Mouse (Mus musculus) frontal cortex, adult 2 months (tissue): ENCODE data around the gene Pltp. TPM values are rescaled to one million over a fixed set of nuclear protein-coding genes. Genes with fewer than 3 reads are reported as not detected.

Source experiments
- DNase-seq, 2 experiments: peaks; one replicate each; pipeline ENCODE4 v3.0.0; 2022; ENCODE audit warnings: low spot score in 1 of 2; ENCODE audit errors: extremely low spot score in 1 of 2
- polyA plus RNA-seq: library from polyadenylated mRNA; depleted of rRNA; stranded (reverse); fragments of >200 nt; gene quantifications from 2 replicates; pipeline ENCODE4 v1.2.3, GENCODE M21; 2012; rRNA removed

Pltp gene
- polyA plus RNA-seq: 154 and 170 TPM in 2 replicates

DNA sequence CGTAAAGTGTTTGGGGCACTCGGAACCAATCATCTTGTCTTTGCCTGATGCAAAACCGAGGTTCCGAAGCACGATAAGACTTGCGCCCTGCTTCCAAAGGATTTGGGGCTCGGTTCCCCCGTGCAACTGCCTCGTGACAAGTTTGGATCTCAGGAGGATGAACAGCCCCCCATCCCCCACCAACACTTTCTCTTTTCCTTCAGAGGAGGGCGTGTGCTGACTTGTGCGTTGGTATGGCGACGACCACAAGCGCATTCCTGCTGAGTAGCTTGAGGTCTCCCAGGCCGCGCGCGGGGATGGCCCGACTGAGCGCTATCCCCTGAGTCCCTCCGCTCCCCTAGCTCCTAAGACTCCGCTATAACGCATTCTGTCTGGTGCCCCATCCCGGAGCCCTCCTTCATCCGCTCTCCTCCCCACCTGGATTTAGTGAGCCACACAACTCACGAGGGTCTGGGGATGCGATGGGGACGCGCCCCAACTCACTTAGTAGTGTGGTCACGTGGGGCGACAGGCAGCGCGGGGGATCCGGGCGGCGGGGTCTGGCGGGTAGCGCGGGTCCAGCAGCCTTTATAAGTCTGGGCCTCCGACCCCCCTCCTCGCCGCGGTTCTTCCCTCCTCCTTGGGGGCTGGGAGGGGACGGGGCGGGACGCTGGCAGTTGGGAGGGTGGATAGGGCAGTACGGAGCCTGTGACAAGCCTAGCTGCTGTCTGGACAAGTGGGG is at the start of gene Pltp:
Pltp (minus strand) TSS at position 611 of the 721 bp plus-strand sequence.
- peak in 1 of 2 experiments; percentile 40 for DNase-seq

- no peak for DNase-seq
Measured at GRCm38 (mm10) chr2:164906071-164906470, 48.6 kb upstream of the Pltp start.

DNA sequence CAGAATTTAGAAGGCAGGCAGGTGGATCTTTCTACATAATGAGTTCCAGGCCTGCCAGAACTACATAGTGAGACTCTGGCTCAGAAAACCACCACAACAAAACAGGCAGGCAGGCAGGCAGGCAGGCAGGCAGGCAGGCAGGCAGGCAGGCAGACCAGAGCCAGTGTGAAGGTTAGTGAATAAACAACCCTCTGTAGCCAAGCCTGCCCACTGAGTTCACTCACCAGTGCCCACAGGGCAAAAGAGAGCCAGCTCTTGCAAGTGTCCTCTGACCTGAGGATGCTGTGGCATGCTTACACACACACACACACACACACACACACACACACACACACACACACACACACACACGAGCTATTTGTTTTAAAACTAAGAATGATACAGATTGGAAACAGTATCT is 46.0 kb upstream of the Pltp start:
- no peak for DNase-seq

DNA sequence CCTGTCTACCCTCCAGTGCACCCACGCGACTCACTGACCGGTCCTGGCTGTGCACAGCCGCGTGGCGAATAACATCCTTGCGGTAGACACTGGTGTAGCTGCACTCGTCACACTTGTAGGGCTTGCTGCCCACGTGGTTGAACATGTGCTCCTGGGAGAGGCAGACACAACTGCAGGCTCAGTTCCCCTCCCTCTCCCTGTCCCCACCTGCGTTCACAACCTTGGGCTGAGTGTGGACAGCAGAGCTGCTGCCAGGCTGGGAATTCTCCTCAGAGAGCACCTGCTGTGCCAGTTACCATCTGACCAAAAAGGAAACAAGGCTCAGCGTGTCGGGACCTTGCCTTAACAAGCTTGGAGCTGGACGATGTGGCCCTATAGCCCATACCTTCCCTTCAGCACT is 43.9 kb upstream of the Pltp start:
- DNase-seq: no peak

DNA sequence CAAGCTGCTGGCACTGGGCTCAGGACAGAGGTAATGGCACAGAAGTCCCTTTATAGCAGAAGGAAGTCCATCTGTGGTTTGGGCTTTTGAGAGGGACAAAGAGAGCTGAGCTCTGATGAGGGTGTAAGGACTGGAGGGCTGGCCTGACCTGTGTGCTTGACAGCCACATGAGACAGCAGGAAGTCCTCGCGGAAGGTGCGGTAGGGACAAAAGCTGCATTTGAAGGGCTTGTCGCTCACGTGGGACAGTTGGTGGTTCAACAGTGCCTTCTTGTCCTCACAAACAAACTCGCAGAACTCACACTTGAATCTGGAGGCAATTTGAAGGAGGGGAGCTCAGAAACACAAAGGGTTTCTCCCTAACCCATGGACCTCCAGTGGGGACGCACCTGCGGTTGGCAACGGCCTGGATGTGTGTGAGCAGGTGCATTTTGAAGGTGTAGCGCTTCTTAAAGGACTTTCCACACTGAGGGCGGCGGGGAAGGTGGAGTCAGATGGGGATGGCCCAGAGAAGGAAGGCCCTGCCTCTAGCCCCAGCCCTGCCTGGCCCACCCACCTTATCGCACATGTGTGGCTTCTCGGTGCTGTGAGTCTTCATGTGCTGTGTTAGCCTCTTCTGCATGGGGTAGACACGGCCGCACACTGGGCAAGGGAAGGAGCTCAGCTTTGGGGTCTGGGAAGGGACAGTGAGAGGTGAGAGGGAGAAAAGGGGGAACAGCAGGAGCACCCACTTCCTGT is 42.4 kb upstream of the Pltp start:
- DNase-seq: no peak

DNA sequence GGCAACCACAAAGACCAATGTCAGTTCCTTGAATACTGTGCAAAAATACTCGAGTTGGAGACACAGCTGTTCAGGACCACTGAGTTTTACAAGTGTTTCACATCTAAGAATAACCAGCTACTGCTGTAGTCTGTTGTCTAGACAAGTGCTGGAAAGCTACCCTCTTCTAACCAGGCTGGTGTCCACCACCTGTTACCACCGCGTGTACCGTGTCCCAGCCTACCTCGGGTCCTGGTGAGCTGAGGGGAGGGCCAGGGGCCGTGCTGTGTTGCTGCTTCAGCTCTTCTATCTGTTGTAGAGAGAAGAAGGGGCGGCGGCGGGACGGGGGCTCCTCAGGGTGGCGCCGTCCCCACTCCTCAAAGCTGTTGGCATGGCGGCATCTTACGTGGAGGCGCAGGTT is 41.5 kb upstream of the Pltp start:
- no peak for DNase-seq

DNA sequence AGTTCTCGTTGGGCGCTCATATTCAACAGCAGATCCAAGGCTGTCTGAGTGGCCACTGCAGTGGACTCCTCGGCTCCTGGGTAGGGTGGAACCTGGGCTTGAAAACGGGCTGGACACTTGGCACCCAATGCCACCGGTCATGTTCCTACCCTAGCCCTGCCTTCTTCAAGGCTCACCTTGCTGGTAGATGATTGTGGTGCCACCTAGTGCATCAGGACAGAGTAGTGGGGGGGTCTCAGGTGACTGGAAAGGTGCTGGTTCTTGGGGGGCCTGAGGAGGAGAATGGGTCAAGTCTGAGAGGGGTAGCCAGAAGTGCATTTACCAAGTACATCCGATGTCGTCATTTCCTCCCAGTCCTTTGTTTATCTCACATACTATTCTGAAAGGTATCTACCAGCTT is 40.5 kb upstream of the Pltp start:
- DNase-seq: no peak

GRCm38 (mm10) chr2:164895885-164896284 is 38.4 kb upstream of the Pltp start:
- no peak for DNase-seq

GRCm38 (mm10) chr2:164894644-164895043 is 37.1 kb upstream of the Pltp start:
- DNase-seq: no peak

DNA sequence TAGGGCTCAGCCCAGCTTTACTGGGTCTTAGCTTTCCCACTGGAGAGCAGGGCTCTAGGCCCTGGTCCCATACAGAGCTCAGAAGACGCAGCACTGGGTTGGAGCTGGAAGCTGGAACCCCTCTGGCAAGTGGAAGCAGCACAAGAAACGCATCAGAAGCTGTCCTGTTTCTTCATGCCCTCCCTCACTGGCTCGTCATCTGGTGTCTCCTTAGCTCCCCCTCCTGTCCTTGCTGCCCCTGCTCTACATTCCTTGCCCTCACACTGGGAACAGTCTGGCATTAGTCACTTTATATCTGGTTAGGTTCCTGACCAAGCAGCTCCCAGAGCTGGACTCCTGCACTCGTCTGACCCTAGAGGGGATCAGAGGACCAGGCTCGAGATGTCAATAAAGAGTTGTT is 36.5 kb upstream of the Pltp start:
- DNase-seq: no peak

DNA sequence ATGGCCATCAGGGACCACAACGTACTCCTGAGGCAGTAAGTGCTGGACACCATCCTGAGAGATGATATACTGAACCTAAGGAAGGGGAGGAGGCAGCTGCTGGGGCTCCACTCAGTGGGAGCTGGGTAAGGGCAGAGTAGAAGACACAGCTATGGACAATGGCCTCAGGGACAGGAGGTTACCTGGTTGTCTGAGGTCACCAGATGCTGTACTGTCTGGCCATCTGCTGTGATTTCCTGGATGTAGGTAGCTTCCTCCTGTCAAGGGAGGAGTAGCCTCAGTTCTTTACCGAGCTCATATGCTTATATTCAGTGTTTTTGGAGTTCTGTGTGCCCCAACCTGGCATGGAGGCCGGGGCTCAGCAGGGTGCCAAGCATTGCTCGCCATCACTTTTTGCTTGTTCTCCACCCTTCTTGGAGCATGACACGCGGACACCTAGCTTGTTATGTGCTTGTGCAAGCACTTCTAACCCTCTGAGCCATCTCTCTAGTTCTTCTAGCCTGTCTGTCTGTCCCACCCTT is 35.2 kb upstream of the Pltp start:
- DNase-seq: no peak

GRCm38 (mm10) chr2:164891908-164892695 is 34.6 kb upstream of the Pltp start:
- no peak for DNase-seq

- DNase-seq: no peak
Measured at GRCm38 (mm10) chr2:164891056-164891834, 33.7 kb upstream of the Pltp start.

DNA sequence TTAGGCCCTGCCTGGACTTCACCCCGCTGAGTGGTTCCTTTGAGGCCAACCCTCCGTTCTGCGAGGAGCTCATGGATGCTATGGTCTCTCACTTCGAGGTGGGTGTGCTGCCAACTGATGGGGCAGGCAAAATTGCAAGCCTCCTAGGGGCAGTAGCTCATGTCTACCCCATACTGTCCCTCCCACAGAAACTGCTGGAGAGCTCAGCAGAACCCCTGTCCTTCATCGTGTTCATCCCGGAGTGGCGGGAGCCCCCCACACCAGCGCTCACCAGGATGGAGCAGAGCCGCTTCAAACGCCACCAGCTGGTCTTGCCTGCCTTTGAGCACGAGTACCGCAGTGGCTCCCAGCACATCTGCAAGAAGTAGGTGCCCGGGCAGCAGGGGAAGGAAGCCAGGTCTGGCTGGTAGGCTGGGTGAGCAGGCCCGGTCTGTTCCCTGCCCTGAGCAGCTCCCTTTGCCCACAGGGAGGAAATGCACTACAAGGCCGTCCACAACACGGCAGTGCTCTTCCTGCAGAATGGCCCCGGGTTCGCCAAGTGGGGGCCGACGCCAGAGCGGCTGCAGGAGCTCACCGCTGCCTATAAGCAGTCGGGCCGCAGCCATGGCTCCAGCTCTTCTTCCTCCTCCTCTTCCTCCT is 33.0 kb upstream of the Pltp start:
- DNase-seq: no peak

DNA sequence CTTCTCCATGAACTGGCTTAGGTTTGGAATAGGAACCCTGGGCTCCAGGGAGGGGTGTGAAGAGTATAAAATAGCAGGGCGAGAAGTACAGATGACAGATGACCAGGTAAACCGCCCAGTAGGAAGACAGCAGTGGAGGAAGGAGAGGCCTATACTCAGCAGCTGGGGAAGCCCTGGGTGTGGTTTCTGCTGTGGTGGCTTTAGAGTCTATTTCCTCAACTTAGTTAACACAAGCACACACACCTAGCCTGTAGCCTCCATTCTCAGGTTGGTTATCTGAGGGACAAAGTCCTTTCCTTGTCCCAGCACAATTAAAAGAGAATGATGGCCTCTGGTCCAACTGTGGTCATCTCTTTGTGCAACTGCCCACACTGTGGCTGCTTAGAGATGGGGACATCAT is 32.4 kb upstream of the Pltp start:
- no peak for DNase-seq

GRCm38 (mm10) chr2:164888996-164889395 is 31.5 kb upstream of the Pltp start:
- DNase-seq: no peak

DNA sequence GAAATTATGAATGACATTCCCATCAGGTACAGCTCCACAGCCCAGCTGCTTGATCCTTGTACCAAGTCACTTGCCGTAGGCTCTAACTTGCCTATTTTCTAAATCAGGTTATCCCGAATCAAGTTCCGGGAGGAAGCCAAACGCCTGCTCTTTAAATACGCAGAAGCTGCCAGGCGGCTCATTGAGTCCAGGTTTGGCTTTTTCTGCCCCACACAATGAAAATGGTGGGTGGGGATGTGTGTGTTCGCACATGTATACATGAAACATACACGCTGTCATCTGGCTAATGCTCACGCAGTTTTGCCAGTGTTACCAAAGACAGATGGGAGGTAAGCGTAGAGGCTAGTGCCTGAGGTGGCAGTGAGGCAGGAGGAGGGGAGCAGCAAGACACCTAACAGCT is 29.1 kb upstream of the Pltp start:
- peak in 1 of 2 experiments; percentile 39 for DNase-seq

- DNase-seq: peak in 1 of 2 experiments; percentile 88
Measured at GRCm38 (mm10) chr2:164885788-164886187, 28.3 kb upstream of the Pltp start.

DNA sequence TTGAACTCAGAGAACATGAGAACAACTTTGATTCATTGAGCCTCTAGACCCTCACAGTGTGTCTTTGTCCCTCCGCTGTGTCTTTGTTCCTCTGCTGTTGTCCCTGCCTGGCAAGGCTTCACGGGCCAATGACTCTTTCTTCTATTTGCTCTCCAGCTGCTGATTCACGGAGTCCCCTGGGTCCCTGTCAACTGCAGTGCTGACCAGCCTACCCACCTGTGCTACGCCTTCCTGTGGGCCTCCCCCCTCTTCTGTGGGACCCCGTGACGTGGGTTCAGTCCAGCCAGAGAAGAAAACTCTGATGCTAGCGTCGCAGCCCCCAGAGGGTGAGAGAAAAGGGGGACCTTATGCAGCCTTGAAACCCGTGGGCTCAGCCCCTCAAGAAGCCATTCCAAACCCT is 25.1 kb upstream of the Pltp start:
- no peak for DNase-seq
